Mouse (Mus musculus) liver, embryonic 14.5 days (tissue): ENCODE measurements around the gene Eapp.

Source experiments
- CTCF ChIP-seq: IDR thresholded peaks from 2 replicates; pipeline ENCODE4 v1.5.1; 2016; ENCODE audit warnings: antibody characterized with exemption, low read depth, control low read depth
- EP300 ChIP-seq: IDR thresholded peaks from 2 replicates; pipeline ENCODE4 v1.6.1; 2016; ENCODE audit warnings: antibody characterized with exemption, low read depth

DNA sequence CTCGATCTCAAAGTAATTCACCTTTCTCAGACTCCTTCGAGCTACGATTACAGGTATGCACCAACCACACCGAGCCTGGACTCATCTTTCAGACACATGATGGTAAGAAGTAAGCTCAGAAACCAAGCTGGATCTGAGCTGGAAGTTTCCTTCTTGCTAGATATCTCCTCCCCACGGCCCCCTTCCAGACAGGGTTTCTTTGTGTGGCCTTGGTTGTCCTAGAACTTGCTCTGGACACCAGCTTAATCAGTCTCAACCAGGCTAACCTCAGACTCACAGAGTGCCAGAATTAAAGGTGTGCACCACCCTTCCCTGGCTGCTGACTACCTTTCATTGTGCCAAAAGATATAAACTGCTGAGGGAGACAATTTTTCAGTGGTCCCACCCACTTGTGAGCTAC lies 37.7 kb downstream of the Eapp start:
- no peak for TF ChIP-seq EP300
- no peak for TF ChIP-seq CTCF
